Mouse (Mus musculus): ENCODE measurements around the gene Tvp23b. TPM values are rescaled to one million over a fixed set of nuclear protein-coding genes. Genes with fewer than 3 reads are reported as not detected.

Gene Tvp23b
- polyA plus RNA-seq, 1 experiment from 2014 or later, result 46.9 TPM

DNA sequence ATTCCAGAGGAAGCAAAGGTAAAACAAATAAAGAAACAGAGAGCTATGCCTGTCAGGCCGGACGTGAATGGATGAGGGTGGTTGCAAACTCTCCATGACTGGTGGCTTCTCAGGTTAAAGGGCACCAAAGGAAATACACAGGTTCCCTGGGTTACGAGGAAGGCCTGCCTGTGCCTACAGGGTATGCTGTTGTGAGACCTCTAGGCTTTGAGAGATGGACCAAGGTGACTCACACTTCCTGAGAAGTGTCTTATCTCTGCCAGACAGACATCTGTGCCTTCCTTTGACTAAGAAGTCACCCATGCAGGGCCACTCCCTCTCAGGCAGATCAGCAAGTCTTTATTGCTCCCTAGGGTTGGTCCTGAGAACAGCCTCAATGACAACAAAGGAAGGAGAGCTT, 50.5 kb downstream of the Tvp23b start:
- no peaks in the 10 kb centered on the region for H3K27me3 ChIP-seq
- no peak overlapping the region for H3K4me3 ChIP-seq
- no peak overlapping the region for H3K27ac ChIP-seq (replicated peaks)
- no peak overlapping the region for H3K4me2 ChIP-seq
- H3K36me3 ChIP-seq, result no peaks in the 10 kb centered on the region
- 59% methylated on average over 3 of the region's 3 CpGs for WGBS
- no peaks in the 10 kb centered on the region for H3K4me1 ChIP-seq (replicated peaks)
- no peak for ATAC-seq (ENCODE audit: low read depth)
- H3K9ac ChIP-seq, result no peak overlapping the region
- 0 out of 2 replicates have a peak, but pooled peaks cover 5% of the 10 kb centered on the region for H3K9me3 ChIP-seq

DNA sequence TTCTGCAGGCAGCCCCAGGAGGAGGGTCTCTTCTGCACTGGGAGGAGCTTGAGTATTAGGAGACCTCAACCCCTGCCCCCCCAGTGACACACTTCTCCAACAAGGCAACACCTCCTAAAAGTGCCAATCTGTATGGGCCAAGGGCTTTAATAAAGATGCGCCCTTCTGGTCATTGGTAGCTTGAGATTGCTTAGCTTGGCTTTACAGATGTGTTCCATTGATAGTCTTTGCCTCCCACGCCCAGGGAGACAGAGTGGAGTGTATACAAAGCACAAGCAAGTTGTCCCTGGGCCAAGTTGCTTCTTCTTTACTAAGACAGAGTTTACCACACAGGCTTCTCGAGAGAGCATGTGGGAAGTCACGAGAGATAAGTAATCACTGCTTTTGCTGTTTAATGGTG, 51.3 kb downstream of the Tvp23b start:
- no peaks in the 10 kb centered on the region for H3K27me3 ChIP-seq
- H3K4me2 ChIP-seq, result no peak overlapping the region
- no peak overlapping the region for H3K27ac ChIP-seq (replicated peaks)
- WGBS, result 85% methylated on average over 4 of the region's 4 CpGs
- H3K9me3 ChIP-seq, result 0 out of 2 replicates have a peak, but pooled peaks cover 5% of the 10 kb centered on the region
- H3K9ac ChIP-seq, result no peak overlapping the region
- H3K4me1 ChIP-seq (replicated peaks), result no peaks in the 10 kb centered on the region
- no peak for ATAC-seq (ENCODE audit: low read depth)
- no peak overlapping the region for H3K4me3 ChIP-seq
- H3K36me3 ChIP-seq, result no peaks in the 10 kb centered on the region

DNA sequence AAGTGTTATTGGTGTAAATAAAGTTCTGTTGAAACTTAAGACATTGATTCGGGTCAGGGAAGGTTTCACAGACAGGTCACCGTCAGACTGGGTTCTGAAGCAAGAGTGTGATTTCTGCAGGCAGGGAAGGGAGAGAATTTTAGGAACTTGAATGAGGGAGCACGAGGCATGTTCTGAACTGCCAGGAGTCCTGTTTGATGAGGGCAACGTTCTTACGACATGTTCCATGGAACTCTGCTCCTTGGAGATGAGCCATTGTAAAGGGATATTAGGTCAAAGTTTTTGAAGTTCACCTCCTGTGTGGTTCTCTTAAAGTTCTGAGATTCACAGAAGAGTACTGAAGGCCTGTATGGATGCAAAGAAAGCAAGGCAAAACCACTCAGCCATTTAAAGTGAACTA, 51.9 kb downstream of the Tvp23b start:
- Histone ChIP-seq H3K4me2 (no peak overlapping the region), H3K4me3 (no peak overlapping the region), H3K9me3 (0 out of 2 replicates have a peak, but pooled peaks cover 5% of the 10 kb centered on the region), H3K9ac (no peak overlapping the region), H3K27ac (replicated peaks) (no peak overlapping the region), H3K27me3 (no peaks in the 10 kb centered on the region), H3K36me3 (no peaks in the 10 kb centered on the region), H3K4me1 (replicated peaks) (no peaks in the 10 kb centered on the region)
- 88% methylated on average over 5 of the region's 5 CpGs for WGBS
- ATAC-seq (ENCODE audit: low read depth), result no peak

DNA sequence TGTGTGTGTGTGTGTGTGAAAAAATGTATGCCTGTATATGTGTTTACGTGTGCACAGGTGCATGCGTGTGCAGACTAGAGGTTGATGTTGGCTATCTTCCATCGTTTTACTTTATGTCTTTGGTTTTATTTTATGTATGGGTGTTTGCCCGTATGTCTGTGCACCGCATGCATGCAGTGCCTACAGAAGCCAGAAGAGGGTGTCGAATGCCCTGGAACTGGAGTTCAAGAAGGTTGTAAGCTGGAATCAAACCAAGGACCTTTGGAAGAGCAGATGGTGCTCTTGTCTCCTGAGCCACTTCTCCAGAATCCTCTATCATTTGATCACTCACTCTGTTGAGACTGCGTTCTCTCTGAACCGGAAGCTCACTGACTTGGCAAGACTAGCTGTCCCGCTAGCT, 53.8 kb downstream of the Tvp23b start:
- H3K4me2 ChIP-seq, result no peak overlapping the region
- no peak for ATAC-seq (ENCODE audit: low read depth)
- H3K9ac ChIP-seq, result no peak overlapping the region
- H3K4me1 ChIP-seq (replicated peaks), result no peaks in the 10 kb centered on the region
- no peak overlapping the region for H3K4me3 ChIP-seq
- no peaks in the 10 kb centered on the region for H3K9me3 ChIP-seq
- H3K27ac ChIP-seq (replicated peaks), result no peak overlapping the region
- WGBS, result 93% methylated on average over 9 of the region's 9 CpGs
- H3K36me3 ChIP-seq, result no peaks in the 10 kb centered on the region
- H3K27me3 ChIP-seq, result no peaks in the 10 kb centered on the region

DNA sequence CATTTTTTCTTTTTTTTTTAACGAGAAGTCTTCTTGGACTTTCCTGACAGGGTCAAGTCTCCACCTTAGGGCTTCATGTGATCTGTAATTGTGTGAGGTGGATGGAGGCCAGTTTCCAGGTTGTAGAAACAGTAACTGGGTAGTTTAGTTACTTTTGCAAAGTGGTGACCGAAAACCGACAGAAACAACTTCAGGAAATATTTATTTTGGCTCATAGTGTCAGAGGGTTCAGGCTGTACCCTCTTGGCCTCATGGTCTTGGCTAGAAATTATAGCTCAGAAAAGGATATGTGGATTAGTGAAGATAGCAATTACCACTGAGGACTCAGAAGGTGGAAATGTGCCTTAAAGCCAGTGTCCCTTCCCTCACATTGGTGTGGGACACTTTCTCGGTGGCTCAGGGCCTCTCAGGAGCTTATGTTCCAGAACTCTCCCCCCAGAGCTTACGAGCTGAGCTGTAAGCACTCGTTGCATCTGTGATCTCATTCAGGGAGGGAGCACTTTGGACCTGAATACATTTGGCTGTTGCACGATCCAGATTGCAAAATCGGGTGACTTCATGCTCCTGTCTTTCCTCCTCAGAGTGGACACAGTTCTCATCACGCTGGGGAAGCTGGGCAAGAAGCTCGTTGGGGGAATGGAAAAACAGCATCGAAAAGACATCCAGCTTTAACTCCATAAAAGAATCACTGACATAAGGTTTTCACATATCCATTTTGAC, 55.7 kb downstream of the Tvp23b start:
- Histone ChIP-seq H3K9me3 (no peaks in the 10 kb centered on the region), H3K9ac (no peak overlapping the region), H3K27me3 (no peaks in the 10 kb centered on the region), H3K27ac (replicated peaks) (no peak overlapping the region), H3K36me3 (no peaks in the 10 kb centered on the region), H3K4me3 (no peak overlapping the region), H3K4me1 (replicated peaks) (no peaks in the 10 kb centered on the region), H3K4me2 (no peak overlapping the region)
- no peak for ATAC-seq (ENCODE audit: low read depth)
- 89% methylated on average over 11 of the region's 11 CpGs for WGBS

DNA sequence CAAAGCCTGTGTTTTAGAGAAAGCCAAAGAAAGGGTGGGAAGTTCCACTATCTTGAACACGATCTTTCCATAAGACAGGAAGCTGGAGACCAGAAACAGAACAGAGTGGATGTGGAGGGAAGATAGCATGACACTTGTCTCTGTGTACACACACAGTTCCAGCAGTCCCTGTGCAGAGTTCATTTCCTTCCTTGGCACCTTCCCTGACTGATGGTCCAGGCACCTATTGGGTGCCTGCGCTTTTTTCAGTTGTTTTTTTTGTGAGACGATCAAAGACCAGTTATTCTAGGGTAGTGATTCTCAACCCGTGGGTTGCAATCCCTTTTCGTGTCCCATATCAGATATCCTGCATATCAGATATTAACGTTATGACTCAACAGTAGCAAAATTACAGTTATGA, 58.7 kb downstream of the Tvp23b start:
- no peak for ATAC-seq (ENCODE audit: low read depth)

DNA sequence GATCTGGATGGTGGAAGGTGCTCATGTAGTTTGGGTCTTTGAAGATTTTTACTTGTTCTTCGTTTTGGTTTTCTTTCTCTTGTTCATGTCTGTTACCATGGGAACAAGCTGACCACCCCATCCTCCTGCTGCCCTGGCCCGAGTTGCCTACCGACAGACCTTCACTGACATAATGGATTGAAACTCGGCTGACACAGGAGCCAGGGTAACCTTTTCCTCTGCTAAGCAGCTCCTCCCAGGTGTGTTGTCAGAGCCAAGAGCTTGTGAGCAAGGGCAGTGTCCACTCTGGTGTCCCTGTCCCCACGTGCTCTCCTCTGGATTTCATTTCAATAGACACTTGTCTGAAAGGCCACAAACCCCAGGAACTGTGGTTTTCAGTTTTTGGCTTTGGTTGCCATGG, 59.7 kb downstream of the Tvp23b start:
- no peak overlapping the region for H3K4me3 ChIP-seq
- no peaks in the 10 kb centered on the region for H3K27me3 ChIP-seq
- no peaks in the 10 kb centered on the region for H3K4me1 ChIP-seq (replicated peaks)
- no peak overlapping the region for H3K27ac ChIP-seq (replicated peaks)
- no peak for ATAC-seq (ENCODE audit: low read depth)
- WGBS, result 77% methylated on average over 5 of the region's 5 CpGs
- no peaks in the 10 kb centered on the region for H3K9me3 ChIP-seq
- H3K4me2 ChIP-seq, result no peak overlapping the region
- no peaks in the 10 kb centered on the region for H3K36me3 ChIP-seq
- no peak overlapping the region for H3K9ac ChIP-seq

More for the DNA sequence above, 58.7 kb downstream of the Tvp23b start:
- Histone ChIP-seq H3K4me1 (replicated peaks) (no peaks in the 10 kb centered on the region), H3K9ac (no peak overlapping the region), H3K36me3 (no peaks in the 10 kb centered on the region), H3K4me3 (no peak overlapping the region), H3K9me3 (no peaks in the 10 kb centered on the region), H3K27me3 (no peaks in the 10 kb centered on the region), H3K27ac (replicated peaks) (no peak overlapping the region), H3K4me2 (no peak overlapping the region)
- 92% methylated on average over 6 of the region's 6 CpGs for WGBS

DNA sequence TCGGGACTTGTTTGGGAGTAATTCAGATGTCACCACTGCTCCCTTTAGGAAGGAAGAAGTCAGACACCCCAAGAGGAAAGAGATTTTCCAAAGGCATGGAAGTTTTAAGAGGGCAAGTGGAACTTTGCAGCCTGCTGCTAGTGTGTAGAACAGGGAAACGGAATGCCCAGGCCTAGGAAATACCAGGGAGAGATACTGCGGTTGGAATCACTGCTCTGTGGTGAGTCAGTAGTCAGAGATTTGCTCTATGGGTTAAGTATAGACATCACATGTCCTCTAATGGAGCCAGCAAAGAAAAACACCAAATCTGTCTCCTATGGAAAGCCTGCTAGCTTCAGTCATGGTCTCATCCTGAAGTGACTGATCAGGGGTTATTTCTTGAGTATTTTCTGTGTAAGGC, 60.9 kb downstream of the Tvp23b start:
- H3K27ac ChIP-seq (replicated peaks), result no peak overlapping the region
- no peaks in the 10 kb centered on the region for H3K4me1 ChIP-seq (replicated peaks)
- no peaks in the 10 kb centered on the region for H3K36me3 ChIP-seq
- H3K4me2 ChIP-seq, result no peak overlapping the region
- H3K9ac ChIP-seq, result no peak overlapping the region
- H3K9me3 ChIP-seq, result no peaks in the 10 kb centered on the region
- WGBS, result 90% methylated on average over 3 of the region's 3 CpGs
- H3K27me3 ChIP-seq, result no peaks in the 10 kb centered on the region
- H3K4me3 ChIP-seq, result no peak overlapping the region
- ATAC-seq (ENCODE audit: low read depth), result no peak

DNA sequence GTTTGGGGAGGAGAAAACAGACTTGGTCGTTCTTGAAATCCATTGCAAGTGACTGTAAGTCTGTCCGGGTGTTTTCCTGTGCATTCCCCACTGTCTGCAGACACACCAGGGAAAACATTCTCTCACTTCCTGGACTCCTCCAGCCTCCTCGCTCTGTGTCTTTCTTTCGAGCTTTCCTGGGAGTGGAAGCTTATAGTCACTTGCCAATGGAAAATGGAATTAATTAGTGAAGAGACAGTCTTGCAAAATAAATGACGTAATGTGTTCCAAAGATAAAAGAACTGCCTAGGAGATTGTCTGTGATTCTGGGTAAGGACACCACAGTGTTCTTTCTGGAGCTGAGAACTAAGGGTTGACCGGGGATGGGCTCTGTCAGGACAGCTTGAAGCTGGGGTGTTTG, 64.3 kb downstream of the Tvp23b start:
- Histone ChIP-seq H3K36me3 (no peaks in the 10 kb centered on the region), H3K27ac (replicated peaks) (no peak overlapping the region), H3K9ac (no peak overlapping the region), H3K4me3 (no peak overlapping the region), H3K9me3 (no peaks in the 10 kb centered on the region), H3K4me2 (no peak overlapping the region), H3K27me3 (no peaks in the 10 kb centered on the region), H3K4me1 (replicated peaks) (no peaks in the 10 kb centered on the region; the same call in 1 of the 2 replicates)
- WGBS, result 71% methylated on average over 6 of the region's 6 CpGs
- no peak for ATAC-seq (ENCODE audit: low read depth)

DNA sequence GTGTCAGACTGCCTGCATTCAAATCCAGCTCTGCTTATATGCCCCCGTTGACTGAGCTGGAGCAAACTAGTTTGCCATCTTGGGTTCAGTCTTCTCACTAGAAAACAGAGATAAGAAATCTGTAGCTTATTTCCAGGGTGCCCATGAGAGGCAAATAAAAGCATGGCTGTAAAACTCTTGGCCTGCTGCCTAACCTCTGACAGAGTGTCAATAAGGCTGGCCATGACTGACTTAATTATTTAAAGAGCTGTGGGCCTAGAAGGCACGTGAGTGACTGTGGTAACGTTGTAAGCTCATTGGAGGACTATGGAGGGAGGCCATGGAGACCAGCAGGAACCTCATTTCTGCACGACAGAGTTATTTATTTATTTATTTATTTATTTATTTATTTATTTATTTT, 66.3 kb downstream of the Tvp23b start:
- 48% methylated on average over 4 of the region's 4 CpGs for WGBS

DNA sequence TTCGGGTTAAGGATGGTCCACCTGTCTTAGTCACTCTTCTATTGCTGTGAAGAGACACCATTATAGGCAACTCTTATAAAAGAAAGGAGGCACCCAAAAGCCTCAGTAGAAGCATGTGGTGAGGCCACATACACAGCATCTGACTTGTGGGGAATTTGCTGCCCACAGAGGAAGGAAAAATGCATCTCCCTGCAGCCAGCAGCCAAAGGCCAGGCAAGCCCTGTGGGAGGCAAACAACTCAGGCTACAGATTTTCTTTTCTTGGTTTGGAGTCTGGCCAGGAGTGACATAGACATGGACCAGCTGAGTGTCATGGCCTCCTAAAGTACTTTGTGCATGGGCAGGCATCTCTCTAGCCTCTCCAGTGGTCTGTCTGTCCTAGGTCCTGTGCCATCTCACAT, 70.3 kb downstream of the Tvp23b start:
- Histone ChIP-seq H3K4me3 (no peak overlapping the region), H3K9ac (no peak overlapping the region), H3K27me3 (no peaks in the 10 kb centered on the region), H3K9me3 (no peaks in the 10 kb centered on the region), H3K4me1 (replicated peaks) (no peaks in the 10 kb centered on the region; the same call in 1 of the 2 replicates), H3K4me2 (no peak overlapping the region), H3K27ac (replicated peaks) (no peak overlapping the region), H3K36me3 (no peaks in the 10 kb centered on the region)
- WGBS, result 80% methylated on average over 1 of the region's 1 CpGs
- no peak for ATAC-seq (ENCODE audit: low read depth)

More for the DNA sequence above, 66.3 kb downstream of the Tvp23b start:
- ATAC-seq (ENCODE audit: low read depth), result no peak
- Histone ChIP-seq H3K9ac (no peak overlapping the region), H3K4me2 (no peak overlapping the region), H3K36me3 (no peaks in the 10 kb centered on the region), H3K27me3 (no peaks in the 10 kb centered on the region), H3K27ac (replicated peaks) (no peak overlapping the region), H3K4me1 (replicated peaks) (no peaks in the 10 kb centered on the region; the same call in 1 of the 2 replicates), H3K9me3 (no peaks in the 10 kb centered on the region), H3K4me3 (no peak overlapping the region)

DNA sequence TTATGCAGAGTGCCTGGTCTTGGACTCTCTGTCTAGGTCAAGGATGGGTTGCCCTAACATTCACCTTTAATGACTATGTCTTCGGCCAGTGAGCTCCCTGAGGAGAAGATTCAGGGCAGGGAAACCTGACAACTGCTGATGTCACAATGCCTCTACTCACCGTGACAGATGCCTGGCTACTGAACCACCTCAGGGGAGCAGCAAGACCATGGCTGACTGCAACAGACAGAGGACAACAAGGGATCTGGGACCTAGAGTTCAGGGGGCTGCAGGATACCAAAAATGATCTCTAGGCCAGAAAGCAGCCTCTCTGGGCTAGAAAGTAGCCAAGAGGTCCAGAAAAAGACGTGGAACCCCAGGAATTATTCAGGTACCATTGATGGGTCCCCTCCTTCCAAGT, 71.8 kb downstream of the Tvp23b start, which contains the start of gene Cdrt4:
Gene Cdrt4 (plus strand): TSS at position 182 of the 400 bp plus-strand sequence.
- Histone ChIP-seq H3K27ac (replicated peaks) (no peak within 1 kb of the TSS), H3K9ac (no peak within 1 kb of the TSS), H3K4me3 (no peak within 1 kb of the TSS), H3K36me3 (no peaks in the 10 kb centered on the region), H3K9me3 (peaks cover 3% of the 10 kb centered on the region; the same call in 1 of the 2 replicates), H3K4me1 (replicated peaks) (no peaks in the 10 kb centered on the region), H3K27me3 (no peaks in the 10 kb centered on the region), H3K4me2 (no peak within 1 kb of the TSS)
- ATAC-seq (ENCODE audit: low read depth), result no peak
- WGBS, result 75% methylated on average over 3 of the region's 3 CpGs

DNA sequence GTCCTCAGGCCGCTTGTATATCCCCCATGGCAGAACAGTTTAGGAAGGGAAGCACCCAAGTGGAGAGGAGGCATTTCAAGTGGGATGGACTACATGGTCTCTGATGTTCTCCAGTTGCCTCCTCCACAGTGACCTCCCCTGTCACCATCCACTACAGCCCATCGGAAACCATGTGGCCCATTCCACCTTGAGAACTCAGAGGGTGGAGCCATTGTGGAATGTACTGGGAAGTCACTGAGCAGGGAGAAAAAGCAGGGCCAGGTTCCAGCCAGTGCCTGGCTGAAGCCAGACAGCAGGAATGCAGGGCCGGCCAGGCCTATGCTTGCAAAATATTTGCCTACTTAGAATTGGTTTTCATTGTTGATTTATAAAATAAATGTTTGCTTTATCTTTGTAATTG, 75.5 kb downstream of the Tvp23b start:
- Histone ChIP-seq H3K27ac (replicated peaks) (no peak overlapping the region), H3K36me3 (no peaks in the 10 kb centered on the region), H3K27me3 (no peaks in the 10 kb centered on the region), H3K4me3 (no peak overlapping the region), H3K9ac (no peak overlapping the region), H3K4me1 (replicated peaks) (no peaks in the 10 kb centered on the region), H3K4me2 (no peak overlapping the region), H3K9me3 (peaks cover 3% of the 10 kb centered on the region; the same call in 1 of the 2 replicates)
- WGBS, result 90% methylated on average over 2 of the region's 3 CpGs
- ATAC-seq (ENCODE audit: low read depth), result no peak

All from neural tube, embryonic 13.5 days (tissue).